Mouse (Mus musculus) lung, adult 2 months (tissue): ENCODE data around the gene Atp6v1g3.

Experiments used
- CTCF ChIP-seq: fragments of 200-500 bp; IDR thresholded peaks from 2 replicates; pipeline ENCODE4 v1.5.1; 2011; ENCODE audit warnings: mild to moderate bottlenecking, low read length, control low read depth; ENCODE audit not compliant: insufficient read depth
- POLR2A ChIP-seq: fragments of 200-500 bp; IDR thresholded peaks from 2 replicates; pipeline ENCODE4 v1.6.1; 2011; ENCODE audit warnings: low read depth, mild to moderate bottlenecking, control low read depth, low read length, borderline replicate concordance; ENCODE audit errors: extremely low read depth

- TF ChIP-seq POLR2A (no peak), CTCF (no peak)
Observed at GRCm38 (mm10) chr1:138288721-138289120, 15.2 kb downstream of the Atp6v1g3 start.
